Mouse (Mus musculus) thymus, adult 2 months (tissue): ENCODE measurements around the gene Uqcc3.

ENCODE experiments used
- CTCF ChIP-seq: fragments of 200-500 bp; IDR thresholded peaks from 2 replicates; pipeline ENCODE4 v1.5.1; 2012; ENCODE audit warnings: mild to moderate bottlenecking, control low read depth, low read length, moderate library complexity, borderline replicate concordance; ENCODE audit not compliant: control insufficient read depth, poor library complexity, insufficient read depth; ENCODE audit errors: extremely low read depth
- POLR2A ChIP-seq: fragments of 200-500 bp; IDR thresholded peaks from 2 replicates; pipeline ENCODE4 v1.6.1; 2012; ENCODE audit warnings: mild to moderate bottlenecking, low read length, control low read depth, moderate library complexity; ENCODE audit not compliant: control insufficient read depth, poor library complexity, insufficient read depth; ENCODE audit errors: extremely low read depth

GRCm38 (mm10) chr19:8852236-8852928 lies 28.3 kb downstream of the Uqcc3 start:
- no peak for TF ChIP-seq POLR2A
- no peak for TF ChIP-seq CTCF
